Mouse (Mus musculus) hematopoietic stem cell, adult 5-6 weeks (primary cell): ENCODE measurements at regions not wholly inside any gene's neighbourhood (a gene's known extent, or its start where the extent isn't known, plus 50 kb on each side); places are given as distances from the start of the nearest gene placed in this dataset.

ENCODE experiments used
- ATAC-seq, 2 experiments: fragments of 125-278 bp in 1 of 2; replicated peaks in 1 of 2; 2 replicates each; pipeline ENCODE4 v1.8.0; 2016 to 2017; ENCODE audit warnings: inconsistent platforms in 2 of 2, mild to moderate bottlenecking in 2 of 2, moderate number of reproducible peaks in 2 of 2, low read depth in 1 of 2, moderate TSS enrichment in 1 of 2; ENCODE audit not compliant: low FRiP score in 2 of 2, poor library complexity in 2 of 2, severe bottlenecking in 2 of 2, insufficient read depth in 1 of 2, low TSS enrichment in 1 of 2

DNA sequence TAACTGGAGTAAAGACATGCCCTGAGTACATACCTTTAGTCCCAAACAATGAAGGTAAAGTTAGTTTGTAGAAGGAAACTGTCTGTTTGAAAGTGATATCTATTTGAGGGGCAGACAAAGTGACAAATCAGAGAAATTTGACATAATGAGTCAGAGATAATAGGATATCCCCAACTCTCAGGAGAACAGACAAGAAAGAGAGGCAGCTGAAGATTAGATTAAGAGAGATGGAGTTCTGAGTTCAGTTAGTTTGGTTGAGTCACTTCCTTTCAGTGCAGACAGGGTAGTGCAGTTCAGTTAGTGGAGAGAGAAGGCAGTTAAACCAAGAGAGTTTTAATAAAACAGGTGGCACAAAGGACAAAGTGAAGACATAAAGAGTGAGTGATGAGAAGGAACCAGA, 477.4 kb upstream of the Diaph2 start:
- no peak for ATAC-seq

GRCm38 (mm10) chrX:129303987-129304386, 445.6 kb upstream of the Diaph2 start:
- peak; percentile 53 to 59; a peak in 3 of 4 replicates for ATAC-seq

- no peak for ATAC-seq
These were observed 440.2 kb upstream of the Diaph2 start for GRCm38 (mm10) chrX:129309380-129309779.

DNA sequence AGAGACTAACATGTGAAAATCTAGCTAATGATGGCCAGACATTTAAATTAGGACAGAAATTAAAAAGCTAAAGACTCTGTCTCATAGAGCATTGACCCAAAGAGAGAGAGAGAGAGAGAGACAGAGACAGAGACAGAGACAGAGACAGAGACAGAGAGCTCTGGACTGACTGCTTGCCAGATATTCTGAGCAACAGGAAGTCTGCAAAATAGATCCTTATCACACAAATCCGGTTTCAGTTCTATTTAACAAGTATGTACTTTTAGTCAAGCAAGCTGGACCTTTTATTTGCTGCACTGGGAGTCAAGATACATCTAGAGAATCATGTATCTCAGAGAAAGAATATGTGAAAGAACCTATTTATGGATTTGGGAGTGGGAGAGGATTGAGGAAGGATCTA, 420.1 kb upstream of the Diaph2 start:
- no peak for ATAC-seq

DNA sequence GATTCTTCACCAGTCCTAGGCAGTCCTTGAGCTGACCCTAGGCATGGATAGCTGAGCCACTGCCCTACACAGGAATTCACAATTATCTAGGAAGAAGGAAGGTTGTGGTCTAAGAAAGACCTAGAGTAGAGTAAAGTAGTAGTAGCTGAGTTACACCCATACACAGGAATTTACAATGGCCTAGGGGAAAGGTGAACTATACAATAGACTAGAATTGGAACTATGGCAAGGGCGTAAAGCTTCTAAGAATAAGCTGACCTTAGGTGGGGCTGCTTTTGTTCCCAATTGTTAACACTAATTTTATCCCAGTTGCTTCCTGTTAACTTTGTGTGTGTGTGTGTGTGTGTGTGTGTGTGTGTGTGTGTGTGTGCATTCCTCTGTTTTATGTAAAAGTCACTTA, 416.7 kb upstream of the Diaph2 start:
- ATAC-seq, result no peak
